Mouse (Mus musculus) stomach, embryonic 16.5 days (tissue): ENCODE measurements around the gene Phospho1. TPM values are rescaled to one million over a fixed set of nuclear protein-coding genes. Genes with fewer than 3 reads are reported as not detected.

Experiments used
- ATAC-seq: fragments of 200-750 bp; cut with Nextera tagmentation; 2 replicates; pipeline ENCODE4 v1.8.0; 2017; ENCODE audit warnings: moderate number of reproducible peaks, moderate TSS enrichment; ENCODE audit not compliant: insufficient read depth, low FRiP score
- H3K27ac ChIP-seq: fragments of 300-500 bp; sonication (generic); 2 replicates; pipeline ENCODE4 v1.5.1; 2014; ENCODE audit warnings: low read length
- H3K27me3 ChIP-seq: fragments of 300-500 bp; sonication (generic); 2 replicates; pipeline ENCODE4 v1.6.1; 2014; ENCODE audit warnings: low read length, control low read depth, mixed read lengths; ENCODE audit not compliant: control insufficient read depth, insufficient read depth
- H3K36me3 ChIP-seq: fragments of 300-500 bp; sonication (generic); 2 replicates; pipeline ENCODE4 v1.6.1; 2014; ENCODE audit warnings: low read length; ENCODE audit not compliant: control insufficient read depth, insufficient read depth
- H3K4me1 ChIP-seq: fragments of 300-500 bp; sonication (generic); 2 replicates; pipeline ENCODE4 v1.6.1; 2014; ENCODE audit warnings: low read length, control low read depth, mixed read lengths; ENCODE audit not compliant: control insufficient read depth, insufficient read depth
- H3K4me2 ChIP-seq: fragments of 300-500 bp; sonication (generic); 2 replicates; pipeline ENCODE4 v1.6.1; 2014; ENCODE audit warnings: low read depth, low read length, mixed read lengths
- H3K4me3 ChIP-seq: fragments of 300-500 bp; sonication (generic); replicated peaks from 2 replicates; pipeline ENCODE4 v1.5.1; 2014; ENCODE audit warnings: mild to moderate bottlenecking, low read length
- H3K9ac ChIP-seq: fragments of 300-500 bp; sonication (generic); 2 replicates; pipeline ENCODE4 v1.6.1; 2014; ENCODE audit warnings: low read length
- H3K9me3 ChIP-seq: fragments of 300-500 bp; sonication (generic); replicated peaks from 2 replicates; pipeline ENCODE4 v1.6.1; 2016; ENCODE audit warnings: low read length, control low read depth; ENCODE audit not compliant: control insufficient read depth
- WGBS: fragments of 180-500 bp; shearing (Covaris S2); extraction: QIAGEN DNeasy Blood & Tissue Kit; methylation state at CpG from one replicate; pipeline ENCODE4 v1.1.7; 2014; 5-methylcytosine and 5-hydroxymethylcytosine counted together
- polyA plus RNA-seq: library from polyadenylated mRNA; unstranded; fragments of >200 nt; fragmentation: Nextera tagmentation; extraction: Ambion mirVana; gene quantifications from 2 replicates; pipeline ENCODE4 v1.2.1, GENCODE M21; 2015

Phospho1 gene
- polyA plus RNA-seq, 1 experiment from 2014 or later: 0.94 TPM

- H3K27me3 ChIP-seq: no peaks in the 10 kb centered on the region
- H3K4me1 ChIP-seq: peaks cover 14% of the 10 kb centered on the region
- H3K4me2 ChIP-seq: peak within 1 kb of the TSS; percentile 28
- no peaks in the 10 kb centered on the region for H3K9me3 ChIP-seq
- peak within 1 kb of the TSS; percentile 51 for H3K9ac ChIP-seq
- 16% methylated on average over 11 of the region's 11 CpGs for WGBS
- H3K27ac ChIP-seq: peak within 1 kb of the TSS; percentile 68
- peak; percentile 65; the same call in 1 of the 2 replicates for ATAC-seq
- peak within 1 kb of the TSS; percentile 34 for H3K4me3 ChIP-seq
- H3K36me3 ChIP-seq: no peaks in the 10 kb centered on the region
These were observed 17.9 kb downstream of the Phospho1 start, which contains the start of gene Abi3 for GRCm38 (mm10) chr11:95842074-95842681. Gene Abi3, minus strand, starts transcription at chr11:95842476.

DNA sequence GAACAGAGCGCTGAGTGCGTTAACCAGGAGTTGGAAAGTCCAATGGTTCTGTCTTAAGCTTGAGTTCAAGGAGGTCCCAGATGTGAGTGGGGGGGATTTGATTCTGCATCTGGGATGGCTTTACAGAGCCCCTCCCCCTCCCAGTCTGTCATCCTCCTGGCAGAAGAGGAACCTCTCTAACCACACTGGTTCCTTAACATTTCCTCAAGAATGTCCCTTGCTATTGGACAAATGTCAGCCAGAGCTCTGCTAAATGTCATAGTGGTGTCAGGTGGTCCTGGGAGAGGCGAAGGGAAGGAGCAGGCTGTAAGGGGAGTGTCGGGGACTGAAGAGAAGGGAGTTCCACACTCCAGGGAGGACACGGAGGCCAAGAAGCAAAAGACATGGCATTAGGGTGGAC, 18.7 kb downstream of the Phospho1 start:
- no peak for ATAC-seq
- H3K4me3 ChIP-seq: no peak overlapping the region
- peak overlapping the region; percentile 17; the same call in 1 of the 2 replicates for H3K4me2 ChIP-seq

GRCm38 (mm10) chr11:95843421-95843950, 19.2 kb downstream of the Phospho1 start:
- no peaks in the 10 kb centered on the region for H3K9me3 ChIP-seq
- 52% methylated on average over 6 of the region's 6 CpGs for whole genome bisulfite sequencing
- H3K9ac ChIP-seq: no peak overlapping the region
- 0 out of 2 replicates have a peak overlapping the region, but pooled peaks have one; percentile 68 for H3K27ac ChIP-seq
- H3K27me3 ChIP-seq: no peaks in the 10 kb centered on the region
- peaks cover 10% of the 10 kb centered on the region; the same call in 1 of the 2 replicates for H3K4me1 ChIP-seq
- H3K4me3 ChIP-seq: no peak overlapping the region; the same call in 1 of the 2 replicates
- no peak for ATAC-seq
- no peaks in the 10 kb centered on the region for H3K36me3 ChIP-seq
- H3K4me2 ChIP-seq: peak overlapping the region; percentile 17; the same call in 1 of the 2 replicates

More for the DNA sequence above, 18.7 kb downstream of the Phospho1 start:
- Histone ChIP-seq H3K27ac (peak overlapping the region; percentile 68), H3K27me3 (no peaks in the 10 kb centered on the region), H3K36me3 (no peaks in the 10 kb centered on the region), H3K9ac (no peak overlapping the region), H3K9me3 (no peaks in the 10 kb centered on the region), H3K4me1 (peaks cover 10% of the 10 kb centered on the region; the same call in 1 of the 2 replicates)
- 57% methylated on average over 5 of the region's 5 CpGs for WGBS

DNA sequence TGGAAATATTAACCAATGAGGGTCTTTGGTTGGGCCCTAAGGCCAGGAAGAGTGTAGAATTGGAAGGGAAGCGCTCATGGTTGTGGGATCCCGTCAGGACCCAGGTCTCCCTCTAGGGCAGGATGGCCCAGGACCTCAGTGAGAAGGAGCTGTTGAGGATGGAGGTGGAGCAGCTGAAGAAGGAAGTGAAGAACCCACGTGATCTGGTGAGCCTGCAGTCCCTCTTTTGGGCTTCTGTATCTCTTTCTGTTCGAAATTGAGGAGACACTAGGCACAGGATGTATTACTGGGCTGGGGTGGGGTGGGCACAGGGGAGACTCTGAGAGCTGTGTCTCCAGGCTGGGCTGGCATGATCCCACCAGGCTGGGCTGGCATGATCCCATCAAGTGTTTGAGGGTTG, 20.6 kb downstream of the Phospho1 start:
- H3K4me1 ChIP-seq: peaks cover 10% of the 10 kb centered on the region; the same call in 1 of the 2 replicates
- no peak overlapping the region for H3K27ac ChIP-seq
- no peak for ATAC-seq
- 62% methylated on average over 4 of the region's 4 CpGs for WGBS
- no peaks in the 10 kb centered on the region for H3K36me3 ChIP-seq
- no peak overlapping the region for H3K4me2 ChIP-seq
- no peak overlapping the region for H3K9ac ChIP-seq
- H3K9me3 ChIP-seq: no peaks in the 10 kb centered on the region
- no peak overlapping the region for H3K4me3 ChIP-seq
- no peaks in the 10 kb centered on the region for H3K27me3 ChIP-seq

- Histone ChIP-seq H3K4me2 (no peak overlapping the region), H3K36me3 (no peaks in the 10 kb centered on the region), H3K4me1 (no peaks in the 10 kb centered on the region), H3K27ac (no peak overlapping the region), H3K9me3 (no peaks in the 10 kb centered on the region), H3K27me3 (no peaks in the 10 kb centered on the region), H3K4me3 (no peak overlapping the region), H3K9ac (no peak overlapping the region)
- 68% methylated on average over 2 of the region's 2 CpGs for WGBS
- ATAC-seq: no peak
These were observed 26.6 kb downstream of the Phospho1 start for GRCm38 (mm10) chr11:95850898-95851297.

GRCm38 (mm10) chr11:95853684-95854083, 29.4 kb downstream of the Phospho1 start:
- H3K27ac ChIP-seq: no peak overlapping the region
- no peak overlapping the region for H3K4me2 ChIP-seq
- WGBS: 55% methylated on average over 5 of the region's 5 CpGs
- no peaks in the 10 kb centered on the region for H3K36me3 ChIP-seq
- H3K4me1 ChIP-seq: no peaks in the 10 kb centered on the region
- no peak for ATAC-seq
- no peaks in the 10 kb centered on the region for H3K9me3 ChIP-seq
- H3K4me3 ChIP-seq: no peak overlapping the region
- H3K27me3 ChIP-seq: no peaks in the 10 kb centered on the region
- H3K9ac ChIP-seq: no peak overlapping the region

DNA sequence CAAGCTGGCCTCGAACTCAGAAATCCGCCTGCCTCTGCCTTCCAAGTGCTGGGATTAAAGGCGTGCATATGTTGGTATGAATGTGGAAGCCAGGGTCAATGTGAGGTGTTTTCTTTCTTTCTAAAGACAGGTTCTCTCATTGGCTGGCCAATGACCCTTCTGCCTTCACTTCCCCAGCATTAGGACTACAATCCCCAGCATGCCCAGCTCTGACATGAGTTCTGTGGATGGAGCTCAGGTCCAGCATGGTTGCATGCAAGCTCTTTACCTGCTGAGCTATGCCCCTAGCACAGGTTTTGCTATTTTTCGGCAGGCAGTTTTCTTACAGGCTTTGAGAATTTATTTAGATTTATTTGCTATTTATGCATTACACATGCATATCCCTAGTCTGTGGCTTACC, 33.0 kb downstream of the Phospho1 start:
- Histone ChIP-seq H3K4me2 (no peak overlapping the region), H3K4me1 (peaks cover 6% of the 10 kb centered on the region; the same call in 1 of the 2 replicates), H3K9me3 (no peaks in the 10 kb centered on the region), H3K27me3 (no peaks in the 10 kb centered on the region), H3K9ac (no peak overlapping the region), H3K4me3 (no peak overlapping the region), H3K36me3 (no peaks in the 10 kb centered on the region), H3K27ac (no peak overlapping the region)
- WGBS: 84% methylated on average over 4 of the region's 4 CpGs
- no peak for ATAC-seq

- ATAC-seq: no peak
- Histone ChIP-seq H3K36me3 (no peaks in the 10 kb centered on the region), H3K4me1 (peaks cover 6% of the 10 kb centered on the region; the same call in 1 of the 2 replicates), H3K27ac (peak overlapping the region; percentile 71), H3K9ac (peak overlapping the region; percentile 79), H3K4me2 (peak overlapping the region; percentile 71), H3K27me3 (no peaks in the 10 kb centered on the region), H3K9me3 (no peaks in the 10 kb centered on the region), H3K4me3 (peak overlapping the region; percentile 79)
- 19% methylated on average over 21 of the region's 21 CpGs for WGBS
These were observed 33.6 kb downstream of the Phospho1 start for GRCm38 (mm10) chr11:95857716-95858527.
